18 mouse cellular contexts compared by ENCODE assay signal in the genomic region with DNA sequence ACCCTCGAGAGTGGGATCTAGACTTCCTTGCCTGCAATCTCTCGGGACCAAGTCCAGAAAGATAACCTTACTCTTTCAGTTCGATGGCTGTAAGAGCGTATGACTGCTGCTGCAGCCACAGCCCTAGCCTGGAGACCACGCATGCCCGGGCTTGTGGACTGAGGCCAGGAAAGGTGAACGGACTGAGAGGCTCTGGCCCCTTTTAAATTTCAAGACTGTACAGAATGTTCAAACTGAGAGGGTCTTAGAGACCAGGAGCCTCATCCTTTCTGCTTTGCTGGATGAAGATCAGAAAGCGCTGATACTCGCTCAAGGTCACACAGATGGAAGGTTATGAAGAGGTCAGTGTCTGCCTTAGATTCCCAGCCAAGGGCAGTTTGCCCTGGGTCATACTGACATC. TPM values are rescaled to one million over a fixed set of nuclear protein-coding genes. Genes with fewer than 3 reads are reported as not detected.
DNase-seq lines count a peak whose midpoint lies in the region; ATAC-seq and TF ChIP-seq lines count a peak whose summit lies in the region.
"Had no signal": no experiment of that assay in that cellular context is flagged by ENCODE, and none has a peak within 500 bp of the region (broad histone marks: within the 10 kb centered on the region; RNA-seq: fewer than 3 reads in every experiment).

No protein-coding gene starts in this region.

- TF ChIP-seq RAD21 in CH12.LX (IDR thresholded peaks at IDR 0.05; ENCODE audit: low read depth, low read length): no peak

- no peak for ATAC-seq in heart, embryonic 11.5 days (replicated peaks; ENCODE audit: insufficient number of reproducible peaks, low FRiP score, low TSS enrichment)
- no peak for ATAC-seq in heart, postnatal 0 days (ENCODE audit: insufficient read depth, low read depth)
- ATAC-seq in forebrain, embryonic 11.5 days (replicated peaks; ENCODE audit: low FRiP score): no peak
- no peak for ATAC-seq in hindbrain, embryonic 13.5 days (ENCODE audit: low FRiP score)
- ATAC-seq: midbrain, embryonic 15.5 days had no signal

- DNase-seq in heart, adult 18-20 months: no peak
- DNase-seq in CH12.LX (ENCODE audit: extremely low read depth) (no peak), ES-CJ7 (ENCODE audit: low read depth, low spot score) (peak; percentile 16)
- DNase-seq in heart, postnatal 0 days (ENCODE audit: low spot score): no peak
- no peak for DNase-seq in forebrain, embryonic 11.5 days (ENCODE audit: low spot score)
- DNase-seq in thymus, postnatal 14 days: no peak
- DNase-seq: cerebellum, adult 9-11 months; gastrocnemius, postnatal 14 days; kidney, adult 11 months; kidney, postnatal 14 days; layer of hippocampus, adult 9-11 months; lung, adult 18-20 months; thymus, adult 2 months had no signal

- TF ChIP-seq POLR2A in CH12.LX (IDR thresholded peaks at IDR 0.05; ENCODE audit: low read depth, low read length): no peak

- TF ChIP-seq EP300 in CH12.LX (IDR thresholded peaks at IDR 0.05; ENCODE audit: low read length): no peak
- no peak for TF ChIP-seq EP300 in heart, postnatal 0 days (IDR thresholded peaks at IDR 0.05; ENCODE audit: low read depth)

- no peaks in the 10 kb centered on the region for H3K79me2 ChIP-seq in CH12.LX (replicated peaks; ENCODE audit: control insufficient read depth, extremely low read depth, insufficient read depth, poor library complexity, severe bottlenecking)

- WGBS in heart, embryonic 11.5 days (ENCODE audit: insufficient replicate concordance): 30% methylated on average over 9 of the region's 9 CpGs
- WGBS in heart, postnatal 0 days: 24% methylated on average over 9 of the region's 9 CpGs
- 61% methylated on average over 9 of the region's 9 CpGs for WGBS in forebrain, embryonic 11.5 days
- 70% methylated on average over 9 of the region's 9 CpGs for WGBS in hindbrain, embryonic 13.5 days

- in situ Hi-C loops in CH12.LX (cut with MboI; ENCODE audit: low pct_ligation_motif_present, low pct_unique_long_range_greater_than_20kb, low sequenced_read_pairs): no loop called here

- H3K9me3 ChIP-seq in heart, embryonic 11.5 days (replicated peaks; ENCODE audit: control insufficient read depth, low read length): no peaks in the 10 kb centered on the region
- H3K9me3 ChIP-seq in CH12.LX (replicated peaks; ENCODE audit: low read length): peaks cover 3% of the 10 kb centered on the region
- no peaks in the 10 kb centered on the region for H3K9me3 ChIP-seq in heart, postnatal 0 days (replicated peaks; ENCODE audit: control insufficient read depth, low read length)
- no peaks in the 10 kb centered on the region for H3K9me3 ChIP-seq in forebrain, embryonic 11.5 days (ENCODE audit: control insufficient read depth, low read length)
- no peaks in the 10 kb centered on the region for H3K9me3 ChIP-seq in hindbrain, embryonic 13.5 days
- H3K9me3 ChIP-seq: embryonic facial prominence, embryonic 12.5 days; midbrain, embryonic 15.5 days had no signal

- TF ChIP-seq CTCF in CH12.LX (conservative IDR thresholded peaks at IDR 0.05 in 1 of 2, IDR thresholded peaks at IDR 0.05 in 1 of 2; ENCODE audit: low read depth in 2 of 2, low read length in 2 of 2): no peak
- no peak for TF ChIP-seq CTCF in heart, postnatal 0 days (IDR thresholded peaks at IDR 0.05; ENCODE audit: low read depth)

- no peak overlapping the region for H3K9ac ChIP-seq in heart, embryonic 11.5 days (ENCODE audit: low read depth, low read length)
- no peak overlapping the region for H3K9ac ChIP-seq in CH12.LX (ENCODE audit: insufficient read depth, low read depth)
- H3K9ac ChIP-seq in heart, postnatal 0 days (replicated peaks; ENCODE audit: low read depth, low read length): no peak overlapping the region
- H3K9ac ChIP-seq in forebrain, embryonic 11.5 days (ENCODE audit: low read length): no peak overlapping the region
- no peak overlapping the region for H3K9ac ChIP-seq in hindbrain, embryonic 13.5 days
- H3K9ac ChIP-seq: embryonic facial prominence, embryonic 12.5 days; midbrain, embryonic 15.5 days had no signal

- no peaks in the 10 kb centered on the region for H3K36me3 ChIP-seq in heart, embryonic 11.5 days (ENCODE audit: control insufficient read depth, insufficient read depth, low read length)
- H3K36me3 ChIP-seq in CH12.LX (replicated peaks in 1 of 2; ENCODE audit: control insufficient read depth in 1 of 2, insufficient read depth in 1 of 2, low read length in 1 of 2): no peaks in the 10 kb centered on the region
- no peaks in the 10 kb centered on the region for H3K36me3 ChIP-seq in heart, postnatal 0 days (replicated peaks; ENCODE audit: control insufficient read depth, insufficient read depth, low read length)
- H3K36me3 ChIP-seq in forebrain, embryonic 11.5 days (ENCODE audit: control insufficient read depth, insufficient read depth, low read length): no peaks in the 10 kb centered on the region
- H3K36me3 ChIP-seq in hindbrain, embryonic 13.5 days: no peaks in the 10 kb centered on the region
- H3K36me3 ChIP-seq: embryonic facial prominence, embryonic 12.5 days; midbrain, embryonic 15.5 days had no signal

- H3K27ac ChIP-seq in heart, embryonic 11.5 days (ENCODE audit: low read depth, low read length): no peak overlapping the region
- no peak overlapping the region for H3K27ac ChIP-seq in CH12.LX (ENCODE audit: insufficient read depth, low read depth)
- no peak overlapping the region for H3K27ac ChIP-seq in heart, postnatal 0 days (ENCODE audit: low read depth)
- no peak overlapping the region for H3K27ac ChIP-seq in forebrain, embryonic 11.5 days (ENCODE audit: low read depth, low read length)
- H3K27ac ChIP-seq in hindbrain, embryonic 13.5 days: no peak overlapping the region
- H3K27ac ChIP-seq: embryonic facial prominence, embryonic 12.5 days; macrophage; midbrain, embryonic 15.5 days had no signal

- no peak overlapping the region for H3K4me3 ChIP-seq in heart, embryonic 11.5 days (ENCODE audit: low read depth, low read length)
- H3K4me3 ChIP-seq in CH12.LX (replicated peaks in 1 of 3; ENCODE audit: low read depth in 2 of 3, low read length in 2 of 3, poor library complexity in 1 of 3): no peak overlapping the region
- H3K4me3 ChIP-seq in heart, postnatal 0 days (ENCODE audit: low read depth, low read length): no peak overlapping the region
- no peak overlapping the region for H3K4me3 ChIP-seq in forebrain, embryonic 11.5 days (ENCODE audit: low read depth, low read length)
- H3K4me3 ChIP-seq in hindbrain, embryonic 13.5 days: no peak overlapping the region
- H3K4me3 ChIP-seq: embryonic facial prominence, embryonic 12.5 days; midbrain, embryonic 15.5 days had no signal

- H3K27me3 ChIP-seq in heart, embryonic 11.5 days (ENCODE audit: control insufficient read depth, insufficient read depth, low read length): no peaks in the 10 kb centered on the region
- H3K27me3 ChIP-seq in CH12.LX (replicated peaks): peaks cover 15% of the 10 kb centered on the region
- H3K27me3 ChIP-seq in heart, postnatal 0 days (ENCODE audit: control insufficient read depth, insufficient read depth, low read length): no peaks in the 10 kb centered on the region
- peaks cover 5% of the 10 kb centered on the region for H3K27me3 ChIP-seq in forebrain, embryonic 11.5 days (ENCODE audit: control insufficient read depth, insufficient read depth, low read length)
- H3K27me3 ChIP-seq in hindbrain, embryonic 13.5 days: 0 out of 2 replicates have a peak, but pooled peaks cover 6% of the 10 kb centered on the region
- H3K27me3 ChIP-seq: embryonic facial prominence, embryonic 12.5 days; midbrain, embryonic 15.5 days had no signal

- dilution Hi-C loops in CH12.LX (cut with MboI; ENCODE audit: extremely low pct_ligation_motif_present, extremely low pct_unique_long_range_greater_than_20kb, low sequenced_read_pairs): no loop called here

- peak overlapping the region; percentile 21 for H3K4me2 ChIP-seq in heart, embryonic 11.5 days
- no peak overlapping the region for H3K4me2 ChIP-seq in CH12.LX (ENCODE audit: insufficient read depth, low read depth, poor library complexity, severe bottlenecking)
- H3K4me2 ChIP-seq in heart, postnatal 0 days (ENCODE audit: low read depth, low read length): peak overlapping the region; percentile 6; the same call in 1 of the 2 replicates
- no peak overlapping the region for H3K4me2 ChIP-seq in forebrain, embryonic 11.5 days (ENCODE audit: low read depth, low read length, severe bottlenecking)
- no peak overlapping the region for H3K4me2 ChIP-seq in hindbrain, embryonic 13.5 days
- H3K4me2 ChIP-seq: embryonic facial prominence, embryonic 12.5 days; midbrain, embryonic 15.5 days had no signal

- peaks cover 9% of the 10 kb centered on the region for H3K4me1 ChIP-seq in heart, embryonic 11.5 days (ENCODE audit: control insufficient read depth, insufficient read depth, low read length)
- peaks cover 0 to 16% of the 10 kb centered on the region in 2 experiments; a peak in 3 of 4 replicates for H3K4me1 ChIP-seq in CH12.LX (ENCODE audit: control insufficient read depth in 1 of 2, insufficient read depth in 2 of 2)
- peaks cover 11% of the 10 kb centered on the region for H3K4me1 ChIP-seq in heart, postnatal 0 days (ENCODE audit: control insufficient read depth, insufficient read depth)
- peaks cover 6% of the 10 kb centered on the region; the same call in 1 of the 2 replicates for H3K4me1 ChIP-seq in forebrain, embryonic 11.5 days (replicated peaks; ENCODE audit: control insufficient read depth, insufficient read depth, low read length)
- H3K4me1 ChIP-seq in hindbrain, embryonic 13.5 days (replicated peaks): peaks cover 18% of the 10 kb centered on the region

TF ChIP-seq in CH12.LX, 34 proteins besides CTCF, POLR2A, EP300 and RAD21:
- TF ChIP-seq USF1 (IDR thresholded peaks at IDR 0.05; ENCODE audit: low read depth, low read length) (no peak), JUND (conservative IDR thresholded peaks at IDR 0.05; ENCODE audit: low read depth, low read length) (no peak), NRF1 (IDR thresholded peaks at IDR 0.05; ENCODE audit: low read depth, low read length) (peak; percentile 52), ZKSCAN1 (IDR thresholded peaks at IDR 0.05; ENCODE audit: borderline replicate concordance, low read depth, low read length) (no peak), MEF2A (IDR thresholded peaks at IDR 0.05; ENCODE audit: borderline replicate concordance, low read depth, low read length) (no peak), TBP (conservative IDR thresholded peaks at IDR 0.05; ENCODE audit: low read depth, low read length) (0 out of 2 replicates have a peak, but pooled peaks have one; percentile 46)
TF ChIP-seq in CH12.LX: peak in this region for 2.

RNA-seq across cellular contexts. Expression of a gene that starts 4.8 kb away (rescaled TPM):
- polyA plus RNA-seq in heart, embryonic 11.5 days (2014; fragmentation: Nextera tagmentation; extraction: Ambion mirVana): 11.0 and 12.5 TPM in 2 replicates
- 1 to 10 TPM; 5.1 to 7.9 TPM for total RNA-seq in heart, adult 18-20 months (2021)
- total RNA-seq in CH12.LX (2012; rRNA removed) (0.04 and 0.08 TPM in 2 replicates), CH12.LX (2014; rRNA removed) (0.07 and 0.23 TPM in 2 replicates)
- polyA plus RNA-seq in CH12.LX (2012; ENCODE audit: insufficient read length, low read depth): 0.20 and 0.24 TPM in 2 replicates
- 10.5 and 16.2 TPM in 2 replicates for total RNA-seq in heart, postnatal 0 days (2014; rRNA removed; ENCODE audit: low replicate concordance)
- polyA plus RNA-seq in heart, postnatal 0 days (2015; fragmentation: Nextera tagmentation; extraction: Ambion mirVana): 6.9 and 7.2 TPM in 2 replicates
- polyA plus RNA-seq in forebrain, embryonic 11.5 days (2014; fragmentation: Nextera tagmentation; extraction: Ambion mirVana): 6.3 and 8.0 TPM in 2 replicates
- 15.9 and 19.3 TPM in 2 replicates for polyA plus RNA-seq in hindbrain, embryonic 13.5 days (2015; fragmentation: Nextera tagmentation; extraction: Ambion mirVana)
- polyA plus RNA-seq: macrophage had no signal

Comparison
In these comparisons a context has a peak if more than half of its experiments do, and no peak if none do; other contexts are left out.
1. H3K4me2 ChIP-seq: peak in heart, embryonic 11.5 days (single experiment) and heart, postnatal 0 days (single experiment); none in CH12.LX (single experiment), forebrain, embryonic 11.5 days (single experiment) and hindbrain, embryonic 13.5 days (single experiment).